Mouse (Mus musculus): ENCODE results near the gene Casq2. TPM values are rescaled to one million over a fixed set of nuclear protein-coding genes. Genes with fewer than 3 reads are reported as not detected.

Casq2 gene
- polyA plus RNA-seq, 1 experiment from 2014 or later: 13.5 TPM

GRCm38 (mm10) chr3:102169197-102169905 lies 83.1 kb downstream of the Casq2 start:
- 16% methylated on average over 13 of the region's 13 CpGs for WGBS
- H3K4me3 ChIP-seq: no peak overlapping the region
- peaks cover 2% of the 10 kb centered on the region; the same call in 1 of the 2 replicates for H3K36me3 ChIP-seq
- H3K4me2 ChIP-seq: peak overlapping the region; percentile 21; the same call in 1 of the 2 replicates
- peak; percentile 94 for ATAC-seq (ENCODE audit: borderline replicate concordance, extremely low read depth, low FRiP score, low TSS enrichment)
- H3K4me1 ChIP-seq: peaks cover 46% of the 10 kb centered on the region
- H3K27me3 ChIP-seq: 0 out of 2 replicates have a peak, but pooled peaks cover 3% of the 10 kb centered on the region
- H3K9me3 ChIP-seq: no peaks in the 10 kb centered on the region
- H3K9ac ChIP-seq: no peak overlapping the region
- peak overlapping the region; percentile 85 for H3K27ac ChIP-seq

- ATAC-seq (ENCODE audit: borderline replicate concordance, extremely low read depth, low FRiP score, low TSS enrichment): no peak
- H3K4me2 ChIP-seq: no peak overlapping the region
- no peak overlapping the region for H3K27ac ChIP-seq
- 54% methylated on average over 8 of the region's 8 CpGs for WGBS
- H3K9me3 ChIP-seq: no peaks in the 10 kb centered on the region
- no peak overlapping the region for H3K9ac ChIP-seq
- H3K36me3 ChIP-seq: 0 out of 2 replicates have a peak, but pooled peaks cover 5% of the 10 kb centered on the region
- H3K4me1 ChIP-seq: peaks cover 24% of the 10 kb centered on the region
- 0 out of 2 replicates have a peak, but pooled peaks cover 3% of the 10 kb centered on the region for H3K27me3 ChIP-seq
- H3K4me3 ChIP-seq: no peak overlapping the region
These were observed 88.1 kb downstream of the Casq2 start for GRCm38 (mm10) chr3:102174118-102174865.

GRCm38 (mm10) chr3:102175701-102176100 lies 89.5 kb downstream of the Casq2 start:
- H3K4me1 ChIP-seq: peaks cover 12% of the 10 kb centered on the region; the same call in 1 of the 2 replicates
- WGBS: 84% methylated on average over 17 of the region's 18 CpGs
- no peak overlapping the region for H3K9ac ChIP-seq
- no peak for ATAC-seq (ENCODE audit: borderline replicate concordance, extremely low read depth, low FRiP score, low TSS enrichment)
- H3K36me3 ChIP-seq: 0 out of 2 replicates have a peak, but pooled peaks cover 5% of the 10 kb centered on the region
- no peaks in the 10 kb centered on the region for H3K9me3 ChIP-seq
- H3K4me3 ChIP-seq: no peak overlapping the region
- H3K4me2 ChIP-seq: no peak overlapping the region
- H3K27ac ChIP-seq: no peak overlapping the region
- 0 out of 2 replicates have a peak, but pooled peaks cover 3% of the 10 kb centered on the region for H3K27me3 ChIP-seq

GRCm38 (mm10) chr3:102176116-102176515 lies 89.9 kb downstream of the Casq2 start:
- 0 out of 2 replicates have a peak, but pooled peaks cover 5% of the 10 kb centered on the region for H3K36me3 ChIP-seq
- no peak for ATAC-seq (ENCODE audit: borderline replicate concordance, extremely low read depth, low FRiP score, low TSS enrichment)
- H3K4me2 ChIP-seq: no peak overlapping the region
- H3K9ac ChIP-seq: no peak overlapping the region
- no peak overlapping the region for H3K4me3 ChIP-seq
- H3K4me1 ChIP-seq: peaks cover 9% of the 10 kb centered on the region; the same call in 1 of the 2 replicates
- 0 out of 2 replicates have a peak, but pooled peaks cover 3% of the 10 kb centered on the region for H3K27me3 ChIP-seq
- 68% methylated on average over 5 of the region's 5 CpGs for WGBS
- H3K9me3 ChIP-seq: no peaks in the 10 kb centered on the region
- H3K27ac ChIP-seq: no peak overlapping the region

- no peak for ATAC-seq (ENCODE audit: borderline replicate concordance, extremely low read depth, low FRiP score, low TSS enrichment)
- Histone ChIP-seq H3K27ac (no peak overlapping the region), H3K4me2 (no peak overlapping the region), H3K9ac (no peak overlapping the region), H3K4me1 (peaks cover 1% of the 10 kb centered on the region; the same call in 1 of the 2 replicates), H3K36me3 (peaks cover 17% of the 10 kb centered on the region), H3K27me3 (no peaks in the 10 kb centered on the region), H3K9me3 (no peaks in the 10 kb centered on the region), H3K4me3 (no peak overlapping the region)
- 92% methylated on average over 12 of the region's 12 CpGs for WGBS
These were observed 91.8 kb downstream of the Casq2 start for GRCm38 (mm10) chr3:102177837-102178615.

- Histone ChIP-seq H3K36me3 (peaks cover 28% of the 10 kb centered on the region), H3K4me1 (no peaks in the 10 kb centered on the region; the same call in 1 of the 2 replicates), H3K4me3 (no peak overlapping the region), H3K9me3 (no peaks in the 10 kb centered on the region), H3K27ac (no peak overlapping the region), H3K4me2 (no peak overlapping the region), H3K27me3 (no peaks in the 10 kb centered on the region), H3K9ac (no peak overlapping the region)
- no peak for ATAC-seq (ENCODE audit: borderline replicate concordance, extremely low read depth, low FRiP score, low TSS enrichment)
- 76% methylated on average over 4 of the region's 4 CpGs for WGBS
These were observed 93.7 kb downstream of the Casq2 start for GRCm38 (mm10) chr3:102179869-102180268.

GRCm38 (mm10) chr3:102180746-102181145 lies 94.5 kb downstream of the Casq2 start:
- Histone ChIP-seq H3K9me3 (no peaks in the 10 kb centered on the region), H3K27me3 (no peaks in the 10 kb centered on the region), H3K27ac (no peak overlapping the region), H3K4me1 (no peaks in the 10 kb centered on the region; the same call in 1 of the 2 replicates), H3K36me3 (peaks cover 32% of the 10 kb centered on the region), H3K4me2 (no peak overlapping the region), H3K9ac (no peak overlapping the region), H3K4me3 (no peak overlapping the region)
- ATAC-seq (ENCODE audit: borderline replicate concordance, extremely low read depth, low FRiP score, low TSS enrichment): no peak
- WGBS: 58% methylated on average over 7 of the region's 7 CpGs

- no peaks in the 10 kb centered on the region for H3K4me1 ChIP-seq
- 82% methylated on average over 4 of the region's 4 CpGs for WGBS
- H3K4me2 ChIP-seq: no peak overlapping the region
- ATAC-seq (ENCODE audit: borderline replicate concordance, extremely low read depth, low FRiP score, low TSS enrichment): no peak
- peaks cover 37% of the 10 kb centered on the region for H3K36me3 ChIP-seq
- H3K9ac ChIP-seq: no peak overlapping the region
- no peaks in the 10 kb centered on the region for H3K27me3 ChIP-seq
- H3K27ac ChIP-seq: no peak overlapping the region
- H3K4me3 ChIP-seq: no peak overlapping the region
- H3K9me3 ChIP-seq: 0 out of 2 replicates have a peak, but pooled peaks cover 3% of the 10 kb centered on the region
These were observed 95.0 kb downstream of the Casq2 start for GRCm38 (mm10) chr3:102181191-102181590.

GRCm38 (mm10) chr3:102182601-102183000 lies 96.4 kb downstream of the Casq2 start:
- H3K27ac ChIP-seq: no peak overlapping the region
- WGBS: 76% methylated on average over 2 of the region's 2 CpGs
- ATAC-seq (ENCODE audit: borderline replicate concordance, extremely low read depth, low FRiP score, low TSS enrichment): no peak
- H3K9me3 ChIP-seq: 0 out of 2 replicates have a peak, but pooled peaks cover 5% of the 10 kb centered on the region
- no peak overlapping the region for H3K9ac ChIP-seq
- no peak overlapping the region for H3K4me3 ChIP-seq
- H3K36me3 ChIP-seq: peaks cover 51% of the 10 kb centered on the region
- H3K27me3 ChIP-seq: no peaks in the 10 kb centered on the region
- no peak overlapping the region for H3K4me2 ChIP-seq
- H3K4me1 ChIP-seq: no peaks in the 10 kb centered on the region

GRCm38 (mm10) chr3:102184721-102185120 lies 98.5 kb downstream of the Casq2 start:
- Histone ChIP-seq H3K36me3 (peaks cover 51% of the 10 kb centered on the region), H3K9me3 (0 out of 2 replicates have a peak, but pooled peaks cover 5% of the 10 kb centered on the region), H3K27me3 (no peaks in the 10 kb centered on the region), H3K4me3 (no peak overlapping the region), H3K4me1 (peaks cover 7% of the 10 kb centered on the region), H3K27ac (no peak overlapping the region), H3K4me2 (no peak overlapping the region), H3K9ac (no peak overlapping the region)
- 59% methylated on average over 5 of the region's 5 CpGs for WGBS
- ATAC-seq (ENCODE audit: borderline replicate concordance, extremely low read depth, low FRiP score, low TSS enrichment): no peak

- ATAC-seq (ENCODE audit: borderline replicate concordance, extremely low read depth, low FRiP score, low TSS enrichment): no peak
- H3K27ac ChIP-seq: no peak overlapping the region
- no peaks in the 10 kb centered on the region for H3K27me3 ChIP-seq
- H3K4me3 ChIP-seq: no peak overlapping the region
- no peak overlapping the region for H3K9ac ChIP-seq
- WGBS: 75% methylated on average over 4 of the region's 4 CpGs
- H3K36me3 ChIP-seq: peaks cover 43% of the 10 kb centered on the region
- H3K9me3 ChIP-seq: 0 out of 2 replicates have a peak, but pooled peaks cover 5% of the 10 kb centered on the region
- no peak overlapping the region for H3K4me2 ChIP-seq
- peaks cover 25% of the 10 kb centered on the region for H3K4me1 ChIP-seq
These were observed 101.2 kb downstream of the Casq2 start for GRCm38 (mm10) chr3:102187401-102187800.
